Mouse (Mus musculus) lung, adult 2 months (tissue): ENCODE results near the gene Klhl32.

ENCODE experiments used
- CTCF ChIP-seq: fragments of 200-500 bp; IDR thresholded peaks from 2 replicates; pipeline ENCODE4 v1.5.1; 2011; ENCODE audit warnings: mild to moderate bottlenecking, low read length, control low read depth; ENCODE audit not compliant: insufficient read depth
- POLR2A ChIP-seq: fragments of 200-500 bp; IDR thresholded peaks from 2 replicates; pipeline ENCODE4 v1.6.1; 2011; ENCODE audit warnings: low read depth, mild to moderate bottlenecking, control low read depth, low read length, borderline replicate concordance; ENCODE audit errors: extremely low read depth

DNA sequence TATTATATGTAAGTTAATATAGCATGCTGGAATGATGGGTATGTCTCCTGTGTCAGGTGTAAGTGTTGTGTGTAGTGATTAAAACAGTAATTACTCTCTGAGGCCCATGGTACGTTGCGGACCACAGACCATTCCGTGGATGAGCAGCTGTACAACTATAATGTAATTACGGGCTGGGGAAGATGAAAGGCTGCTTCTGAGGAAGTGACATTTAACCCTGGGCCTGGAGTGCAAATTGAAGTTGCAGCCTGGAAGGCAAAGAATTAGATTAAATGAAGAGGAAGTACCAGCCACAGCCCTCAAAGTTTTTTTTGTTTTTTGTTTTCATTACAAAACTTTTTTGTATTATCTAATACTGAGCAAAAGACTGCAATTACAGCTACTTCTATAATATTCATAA lies 48.2 kb upstream of the Klhl32 start:
- TF ChIP-seq POLR2A, result no peak
- no peak for TF ChIP-seq CTCF
